Mouse (Mus musculus) lung, postnatal 0 days (tissue): Measurements from ENCODE around the gene Tmem95.

Experiments used
- CTCF ChIP-seq: IDR thresholded peaks from 2 replicates; pipeline ENCODE4 v1.5.1; 2016; ENCODE audit warnings: antibody characterized with exemption, mild to moderate bottlenecking
- EP300 ChIP-seq: IDR thresholded peaks from 2 replicates; pipeline ENCODE4 v1.6.1; 2016; ENCODE audit warnings: antibody characterized with exemption, mild to moderate bottlenecking, control low read depth

GRCm38 (mm10) chr11:69855347-69855746, 22.5 kb downstream of the Tmem95 start:
- TF ChIP-seq CTCF: peak; percentile 66
- TF ChIP-seq EP300: no peak
